In the genomic region with DNA sequence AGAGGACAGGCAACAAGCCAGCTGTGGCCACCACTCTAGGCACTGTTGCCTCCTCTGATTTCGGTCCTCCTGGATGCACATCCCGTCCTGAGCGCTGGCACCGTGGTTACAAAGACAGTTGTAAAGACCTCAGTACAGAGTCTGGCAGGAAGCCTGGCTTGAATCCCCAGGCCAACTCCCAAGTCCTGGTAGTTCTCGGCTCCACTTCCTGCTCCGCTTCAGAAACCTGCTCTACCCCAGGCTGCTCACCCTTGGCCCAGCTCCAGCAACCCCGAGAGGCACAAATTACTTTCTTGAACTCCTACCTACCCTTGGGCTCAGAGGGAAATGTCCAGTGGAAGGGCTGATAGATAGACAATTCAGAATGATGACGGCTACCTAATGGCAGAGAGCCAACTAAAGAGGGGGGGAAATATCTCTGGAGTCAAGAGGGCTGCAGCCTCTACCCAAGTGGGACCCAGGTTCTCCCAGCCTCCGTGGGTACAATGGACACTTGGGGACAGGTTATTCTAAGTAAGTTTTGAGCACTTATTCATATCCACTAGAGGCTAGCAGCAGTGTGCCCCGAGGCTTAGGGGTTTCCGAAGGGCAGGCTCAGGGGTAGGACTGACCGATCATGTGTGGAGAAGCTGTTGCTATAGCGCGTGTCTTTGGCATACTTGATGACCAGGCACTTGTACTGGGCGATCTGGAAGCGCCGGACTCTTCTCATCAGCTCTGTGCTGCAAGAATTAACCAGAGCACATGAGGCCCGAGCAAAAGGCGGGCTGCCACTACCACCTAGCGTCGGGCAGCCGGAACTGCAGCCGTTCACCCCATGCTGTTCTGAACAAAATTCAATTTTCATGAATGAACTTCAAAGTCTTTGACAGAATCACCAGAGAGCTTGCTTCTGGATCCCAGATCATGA, we compare ENCODE assay signal across 8 mouse cellular contexts. TPM values are rescaled to one million over a fixed set of nuclear protein-coding genes. Genes with fewer than 3 reads are reported as not detected.
A peak's percentile ranks its signal among the peaks of the same experiment; 100 is the strongest.
DNase-seq lines count a peak whose midpoint lies in the region; ATAC-seq and TF ChIP-seq lines count a peak whose summit lies in the region.

No protein-coding gene starts in this region.

- H3K4me1 ChIP-seq in embryonic facial prominence, embryonic 13.5 days, result peaks cover 66% of the 10 kb centered on the region
- H3K4me1 ChIP-seq in heart, adult 2 months (ENCODE audit: control insufficient read depth, insufficient read depth, low read length), result peaks cover 35% of the 10 kb centered on the region
- H3K4me1 ChIP-seq in limb, embryonic 14.5 days (ENCODE audit: control insufficient read depth, insufficient read depth, low read length), result peaks cover 46% of the 10 kb centered on the region
- H3K4me1 ChIP-seq in midbrain, embryonic 16.5 days (ENCODE audit: control insufficient read depth, insufficient read depth, low read length), result peaks cover 19% of the 10 kb centered on the region

- 0 out of 2 replicates have a peak overlapping the region, but pooled peaks have one; percentile 33 for H3K27ac ChIP-seq in embryonic facial prominence, embryonic 13.5 days
- peak overlapping the region; percentile 67 for H3K27ac ChIP-seq in heart, adult 2 months
- no peak overlapping the region; the same call in 1 of the 2 replicates for H3K27ac ChIP-seq in limb, embryonic 14.5 days (replicated peaks; ENCODE audit: low read depth, low read length)
- no peak overlapping the region for H3K27ac ChIP-seq in midbrain, embryonic 16.5 days (ENCODE audit: low read length)

- H3K27me3 ChIP-seq in embryonic facial prominence, embryonic 13.5 days, result no peaks in the 10 kb centered on the region
- no peaks in the 10 kb centered on the region for H3K27me3 ChIP-seq in heart, adult 2 months (ENCODE audit: control insufficient read depth, insufficient read depth, low read length)
- no peaks in the 10 kb centered on the region for H3K27me3 ChIP-seq in limb, embryonic 14.5 days (ENCODE audit: control insufficient read depth, insufficient read depth, low read length)
- H3K27me3 ChIP-seq in midbrain, embryonic 16.5 days (ENCODE audit: control insufficient read depth, insufficient read depth, low read depth, low read length), result no peaks in the 10 kb centered on the region

- WGBS in embryonic facial prominence, embryonic 13.5 days, result 21% methylated on average over 23 of the region's 23 CpGs
- WGBS in heart, adult 2 months, result under 1% methylated on average over 23 of the region's 23 CpGs
- WGBS in limb, embryonic 14.5 days, result 17% methylated on average over 23 of the region's 23 CpGs
- WGBS in midbrain, embryonic 16.5 days, result 17% methylated on average over 23 of the region's 23 CpGs

- 0 out of 2 replicates have a peak, but pooled peaks have one; percentile 23 for TF ChIP-seq POLR2A in heart, adult 2 months (IDR thresholded peaks at IDR 0.05; ENCODE audit: insufficient read depth, low read depth, low read length)
- no peak for TF ChIP-seq POLR2A in limb, embryonic 14.5 days (IDR thresholded peaks at IDR 0.05; ENCODE audit: borderline replicate concordance, extremely low read depth, insufficient read depth, insufficient read length)

- DNase-seq in 3134 (ENCODE audit: extremely low read depth, insufficient read length, low spot score), result peak; percentile 87
- peak; percentile 78 for DNase-seq in adrenal gland, postnatal 25 days
- peak; percentile 85 to 86 for DNase-seq in heart, adult 2 months
- peak; percentile 89 for DNase-seq in kidney, adult 9 months
- DNase-seq in limb, embryonic 14.5 days (ENCODE audit: low spot score), result peak; percentile 87
- DNase-seq in spleen, postnatal 10 days (ENCODE audit: low spot score in 2 of 2), result peak; percentile 81 to 89

- ATAC-seq in embryonic facial prominence, embryonic 13.5 days (ENCODE audit: insufficient number of reproducible peaks, insufficient read depth, low FRiP score, low TSS enrichment, low read depth), result no peak
- peak; percentile 45 for ATAC-seq in limb, embryonic 14.5 days (ENCODE audit: low FRiP score, low read depth)
- ATAC-seq in midbrain, embryonic 16.5 days, result peak; percentile 76

- H3K9ac ChIP-seq in embryonic facial prominence, embryonic 13.5 days, result peak overlapping the region; percentile 81
- peak overlapping the region; percentile 25 for H3K9ac ChIP-seq in heart, adult 2 months (ENCODE audit: low read depth, low read length)
- peak overlapping the region; percentile 70 for H3K9ac ChIP-seq in limb, embryonic 14.5 days (ENCODE audit: low read depth, low read length, severe bottlenecking)
- no peak overlapping the region for H3K9ac ChIP-seq in midbrain, embryonic 16.5 days (ENCODE audit: low read depth, low read length)

- intact Hi-C loops in heart, adult 2 months (cut with DNase I), result loop anchor here (1.0 to 10.0 kb wide), 6 partner anchors 34 to 590 kb away; partner anchors contain the start of genes Tmc6 and Tmc8

- no peaks in the 10 kb centered on the region for H3K79me2 ChIP-seq in heart, adult 2 months (replicated peaks; ENCODE audit: control insufficient read depth, insufficient read depth, low read length)

- peak; percentile 96 for TF ChIP-seq EP300 in heart, adult 2 months (IDR thresholded peaks at IDR 0.05; ENCODE audit: insufficient read depth, low read depth, low read length)

- TF ChIP-seq CTCF in heart, adult 2 months (IDR thresholded peaks at IDR 0.05), result peak; percentile 96

- peak overlapping the region; percentile 86 for H3K4me2 ChIP-seq in embryonic facial prominence, embryonic 13.5 days
- peak overlapping the region; percentile 91 for H3K4me2 ChIP-seq in limb, embryonic 14.5 days (replicated peaks; ENCODE audit: low read depth, low read length, severe bottlenecking)
- peak overlapping the region; percentile 79 for H3K4me2 ChIP-seq in midbrain, embryonic 16.5 days (ENCODE audit: low read length)

- peak overlapping the region; percentile 62 for H3K4me3 ChIP-seq in embryonic facial prominence, embryonic 13.5 days
- peak overlapping the region; percentile 17; the same call in 1 of the 2 replicates for H3K4me3 ChIP-seq in heart, adult 2 months
- H3K4me3 ChIP-seq in limb, embryonic 14.5 days (replicated peaks; ENCODE audit: low read length), result peak overlapping the region; percentile 58
- H3K4me3 ChIP-seq in midbrain, embryonic 16.5 days (ENCODE audit: low read depth, low read length), result peak overlapping the region; percentile 15; the same call in 1 of the 2 replicates

- H3K36me3 ChIP-seq in embryonic facial prominence, embryonic 13.5 days, result peaks cover 36% of the 10 kb centered on the region
- H3K36me3 ChIP-seq in heart, adult 2 months (ENCODE audit: control insufficient read depth, insufficient read depth, low read length), result peaks cover 2% of the 10 kb centered on the region; the same call in 1 of the 2 replicates
- H3K36me3 ChIP-seq in limb, embryonic 14.5 days (ENCODE audit: control insufficient read depth, insufficient read depth, low read length), result peaks cover 36% of the 10 kb centered on the region
- no peaks in the 10 kb centered on the region for H3K36me3 ChIP-seq in midbrain, embryonic 16.5 days (ENCODE audit: control insufficient read depth, insufficient read depth, low read length)

- no peaks in the 10 kb centered on the region for H3K9me3 ChIP-seq in embryonic facial prominence, embryonic 13.5 days
- H3K9me3 ChIP-seq in limb, embryonic 14.5 days (ENCODE audit: control insufficient read depth, low read length), result no peaks in the 10 kb centered on the region
- H3K9me3 ChIP-seq in midbrain, embryonic 16.5 days (replicated peaks; ENCODE audit: control insufficient read depth, low read length, poor library complexity, severe bottlenecking), result no peaks in the 10 kb centered on the region

RNA-seq across cellular contexts. Expression of gene Afmid, which starts 1.4 kb away (rescaled TPM):
- 10.1 and 13.2 TPM in 2 replicates for total RNA-seq in adrenal gland, postnatal 25 days (2021)
- 4.2 and 5.1 TPM in 2 replicates for polyA plus RNA-seq in embryonic facial prominence, embryonic 13.5 days (2015; fragmentation: Nextera tagmentation; extraction: Ambion mirVana)
- 1 to 10 TPM; 2.5 to 3.2 TPM for total RNA-seq in heart, adult 2 months (2021)
- polyA plus RNA-seq in heart, adult 2 months (2012; rRNA removed), result 11.8 and 14.3 TPM in 2 replicates
- polyA plus RNA-seq in limb, embryonic 14.5 days (2012; rRNA removed), result 10.4 TPM in 2 replicates
- polyA plus RNA-seq in limb, embryonic 14.5 days (2014; fragmentation: Nextera tagmentation; extraction: Ambion mirVana), result 4.6 and 5.3 TPM in 2 replicates
- 5.6 and 5.9 TPM in 2 replicates for polyA plus RNA-seq in midbrain, embryonic 16.5 days (2015; fragmentation: Nextera tagmentation; extraction: Ambion mirVana)

RNA-seq across cellular contexts. Expression of gene Tk1, which starts 1.6 kb away (rescaled TPM):
- 14.3 and 18.4 TPM in 2 replicates for total RNA-seq in adrenal gland, postnatal 25 days (2021)
- 143 and 150 TPM in 2 replicates for polyA plus RNA-seq in embryonic facial prominence, embryonic 13.5 days (2015; fragmentation: Nextera tagmentation; extraction: Ambion mirVana)
- 1 to 10 TPM; 1.9 to 2.0 TPM for total RNA-seq in heart, adult 2 months (2021)
- polyA plus RNA-seq in heart, adult 2 months (2012; rRNA removed), result 3.0 and 3.7 TPM in 2 replicates
- 160 and 175 TPM in 2 replicates for polyA plus RNA-seq in limb, embryonic 14.5 days (2012; rRNA removed)
- polyA plus RNA-seq in limb, embryonic 14.5 days (2014; fragmentation: Nextera tagmentation; extraction: Ambion mirVana), result 128 and 132 TPM in 2 replicates
- 9.8 and 12.9 TPM in 2 replicates for polyA plus RNA-seq in midbrain, embryonic 16.5 days (2015; fragmentation: Nextera tagmentation; extraction: Ambion mirVana)

RNA-seq across cellular contexts. Expression of gene Gm20708, which starts 14.8 kb away (rescaled TPM):
- 1.00 and 1.8 TPM in 2 replicates for total RNA-seq in adrenal gland, postnatal 25 days (2021)
- polyA plus RNA-seq in embryonic facial prominence, embryonic 13.5 days (2015; fragmentation: Nextera tagmentation; extraction: Ambion mirVana), result 0.66 and 0.99 TPM in 2 replicates
- under 1 TPM; 0.44 to 0.48 TPM for total RNA-seq in heart, adult 2 months (2021)
- polyA plus RNA-seq in heart, adult 2 months (2012; rRNA removed), result 0.57 and 0.79 TPM in 2 replicates
- polyA plus RNA-seq in limb, embryonic 14.5 days (2012; rRNA removed), result 0.17 and 0.62 TPM in 2 replicates
- polyA plus RNA-seq in limb, embryonic 14.5 days (2014; fragmentation: Nextera tagmentation; extraction: Ambion mirVana), result 0.59 and 0.92 TPM in 2 replicates
- 0.99 and 1.6 TPM in 2 replicates for polyA plus RNA-seq in midbrain, embryonic 16.5 days (2015; fragmentation: Nextera tagmentation; extraction: Ambion mirVana)

RNA-seq across cellular contexts. Expression of gene Syngr2, which starts 14.8 kb away (rescaled TPM):
- total RNA-seq in adrenal gland, postnatal 25 days (2021), result 98.3 and 108 TPM in 2 replicates
- polyA plus RNA-seq in embryonic facial prominence, embryonic 13.5 days (2015; fragmentation: Nextera tagmentation; extraction: Ambion mirVana), result 41.4 and 43.4 TPM in 2 replicates
- 100 to 1,000 TPM; 109 to 129 TPM for total RNA-seq in heart, adult 2 months (2021)
- 217 and 273 TPM in 2 replicates for polyA plus RNA-seq in heart, adult 2 months (2012; rRNA removed)
- 41.4 and 58.5 TPM in 2 replicates for polyA plus RNA-seq in limb, embryonic 14.5 days (2012; rRNA removed)
- polyA plus RNA-seq in limb, embryonic 14.5 days (2014; fragmentation: Nextera tagmentation; extraction: Ambion mirVana), result 68.3 and 75.8 TPM in 2 replicates
- 12.8 and 13.8 TPM in 2 replicates for polyA plus RNA-seq in midbrain, embryonic 16.5 days (2015; fragmentation: Nextera tagmentation; extraction: Ambion mirVana)

RNA-seq across cellular contexts. Expression of gene Birc5, which starts 24.7 kb away (rescaled TPM):
- 5.2 and 8.5 TPM in 2 replicates for total RNA-seq in adrenal gland, postnatal 25 days (2021)
- 326 and 344 TPM in 2 replicates for polyA plus RNA-seq in embryonic facial prominence, embryonic 13.5 days (2015; fragmentation: Nextera tagmentation; extraction: Ambion mirVana)
- under 1 TPM; 0.18 to 0.80 TPM for total RNA-seq in heart, adult 2 months (2021)
- polyA plus RNA-seq in heart, adult 2 months (2012; rRNA removed), result 0.35 and 0.79 TPM in 2 replicates
- 128 and 138 TPM in 2 replicates for polyA plus RNA-seq in limb, embryonic 14.5 days (2012; rRNA removed)
- 267 and 276 TPM in 2 replicates for polyA plus RNA-seq in limb, embryonic 14.5 days (2014; fragmentation: Nextera tagmentation; extraction: Ambion mirVana)
- 21.0 and 27.3 TPM in 2 replicates for polyA plus RNA-seq in midbrain, embryonic 16.5 days (2015; fragmentation: Nextera tagmentation; extraction: Ambion mirVana)

Comparison
In these comparisons a context has a peak if more than half of its experiments do, and no peak if none do; other contexts are left out.
1. H3K27ac ChIP-seq: peak in embryonic facial prominence, embryonic 13.5 days (single experiment) and heart, adult 2 months (single experiment); none in limb, embryonic 14.5 days (single experiment) and midbrain, embryonic 16.5 days (single experiment).
2. Peak in every context shown above with its lines, with median percentiles within 50 percentile points of each other: DNase-seq, H3K4me2 ChIP-seq and H3K4me3 ChIP-seq.